8 mouse cellular contexts compared by ENCODE assay signal in the genomic region with DNA sequence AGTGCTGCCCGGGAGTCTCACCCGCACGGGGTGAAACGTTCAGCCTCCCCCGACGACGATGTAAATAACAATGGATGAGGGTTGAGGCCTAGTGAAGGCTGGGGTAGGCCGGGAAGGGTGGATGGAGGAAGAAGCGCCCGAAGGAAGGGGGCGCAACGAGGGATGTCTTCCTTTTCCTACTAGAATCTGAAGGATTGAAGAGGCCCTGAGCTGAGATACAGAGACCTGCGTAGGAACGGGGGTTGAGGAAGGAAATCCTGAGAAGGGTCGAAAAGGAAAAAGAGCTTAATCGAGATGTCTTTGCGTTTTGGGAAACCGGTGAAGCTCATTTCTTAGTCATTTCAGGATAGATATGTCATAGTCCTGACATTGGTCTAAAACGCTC. TPM values are rescaled to one million over a fixed set of nuclear protein-coding genes. Genes with fewer than 3 reads are reported as not detected.
DNase-seq lines count a peak whose midpoint lies in the region; ATAC-seq and TF ChIP-seq lines count a peak whose summit lies in the region.

No protein-coding gene starts in this region.

- H3K4me2 ChIP-seq in heart, embryonic 16.5 days (ENCODE audit: low read depth, low read length), result peak overlapping the region; percentile 95
- H3K4me2 ChIP-seq in hindbrain, embryonic 14.5 days (replicated peaks), result peak overlapping the region; percentile 91
- H3K4me2 ChIP-seq in midbrain, embryonic 13.5 days (replicated peaks), result peak overlapping the region; percentile 77

- peak overlapping the region; percentile 94 for H3K9ac ChIP-seq in heart, embryonic 16.5 days (ENCODE audit: low read length)
- H3K9ac ChIP-seq in hindbrain, embryonic 14.5 days, result peak overlapping the region; percentile 85
- H3K9ac ChIP-seq in midbrain, embryonic 13.5 days (replicated peaks), result peak overlapping the region; percentile 84

- WGBS in heart, embryonic 16.5 days, result under 1% methylated on average over 19 of the region's 19 CpGs
- WGBS in bone marrow, adult 2 months, result 0% methylated on average over 19 of the region's 19 CpGs
- WGBS in hindbrain, embryonic 14.5 days, result under 1% methylated on average over 19 of the region's 19 CpGs
- under 1% methylated on average over 19 of the region's 19 CpGs for WGBS in midbrain, embryonic 13.5 days

- H3K9me3 ChIP-seq in heart, embryonic 16.5 days (replicated peaks; ENCODE audit: control insufficient read depth, low read length), result no peaks in the 10 kb centered on the region
- H3K9me3 ChIP-seq in hindbrain, embryonic 14.5 days (ENCODE audit: control insufficient read depth, low read length), result no peaks in the 10 kb centered on the region
- H3K9me3 ChIP-seq in midbrain, embryonic 13.5 days, result no peaks in the 10 kb centered on the region

- H3K4me1 ChIP-seq in heart, embryonic 16.5 days (ENCODE audit: control insufficient read depth, insufficient read depth, low read length), result peaks cover 19% of the 10 kb centered on the region
- H3K4me1 ChIP-seq in bone marrow, adult 2 months (ENCODE audit: control insufficient read depth, insufficient read depth, low read length), result no peaks in the 10 kb centered on the region; the same call in 1 of the 2 replicates
- H3K4me1 ChIP-seq in hindbrain, embryonic 14.5 days (replicated peaks; ENCODE audit: control insufficient read depth, insufficient read depth, low read length), result peaks cover 26% of the 10 kb centered on the region
- peaks cover 25% of the 10 kb centered on the region for H3K4me1 ChIP-seq in midbrain, embryonic 13.5 days (replicated peaks)

- TF ChIP-seq POLR2A in bone marrow, adult 2 months (IDR thresholded peaks at IDR 0.05; ENCODE audit: borderline replicate concordance, control insufficient read depth, low read depth, low read length), result no peak

- H3K27me3 ChIP-seq in heart, embryonic 16.5 days (ENCODE audit: control insufficient read depth, insufficient read depth, low read length), result no peaks in the 10 kb centered on the region
- no peaks in the 10 kb centered on the region for H3K27me3 ChIP-seq in hindbrain, embryonic 14.5 days (ENCODE audit: control insufficient read depth, insufficient read depth, low read length)
- no peaks in the 10 kb centered on the region for H3K27me3 ChIP-seq in midbrain, embryonic 13.5 days

- peak; percentile 76 for ATAC-seq in heart, embryonic 16.5 days (replicated peaks; ENCODE audit: extremely low read depth, insufficient read depth, low FRiP score)
- peak; percentile 84 for ATAC-seq in hindbrain, embryonic 14.5 days (ENCODE audit: low FRiP score)
- peak; percentile 92 for ATAC-seq in midbrain, embryonic 13.5 days

- H3K36me3 ChIP-seq in heart, embryonic 16.5 days (ENCODE audit: control insufficient read depth, insufficient read depth), result no peaks in the 10 kb centered on the region
- H3K36me3 ChIP-seq in hindbrain, embryonic 14.5 days (replicated peaks; ENCODE audit: control insufficient read depth, insufficient read depth), result no peaks in the 10 kb centered on the region
- no peaks in the 10 kb centered on the region for H3K36me3 ChIP-seq in midbrain, embryonic 13.5 days

- peak overlapping the region; percentile 94 for H3K27ac ChIP-seq in heart, embryonic 16.5 days (ENCODE audit: low read length)
- peak overlapping the region; percentile 68 for H3K27ac ChIP-seq in bone marrow, adult 2 months (ENCODE audit: control insufficient read depth, insufficient read depth, low read depth, low read length, poor library complexity)
- peak overlapping the region; percentile 98 for H3K27ac ChIP-seq in hindbrain, embryonic 14.5 days
- H3K27ac ChIP-seq in midbrain, embryonic 13.5 days, result peak overlapping the region; percentile 96

- H3K4me3 ChIP-seq in heart, embryonic 16.5 days (ENCODE audit: low read length), result peak overlapping the region; percentile 92
- H3K4me3 ChIP-seq in bone marrow, adult 2 months (replicated peaks; ENCODE audit: control insufficient read depth, low read depth, low read length), result peak overlapping the region; percentile 74
- H3K4me3 ChIP-seq in hindbrain, embryonic 14.5 days (replicated peaks; ENCODE audit: low read length), result peak overlapping the region; percentile 64
- H3K4me3 ChIP-seq in midbrain, embryonic 13.5 days (replicated peaks), result peak overlapping the region; percentile 64

- TF ChIP-seq CTCF in bone marrow, adult 2 months (IDR thresholded peaks at IDR 0.05; ENCODE audit: control insufficient read depth, insufficient read depth, low read length), result no peak

- DNase-seq in heart, adult 8-10 months (ENCODE audit: low spot score), result no peak
- peak; percentile 63 for DNase-seq in hindbrain, embryonic 14.5 days (ENCODE audit: low spot score)
- DNase-seq in thymus, postnatal 14 days, result no peak
- no peak for DNase-seq in frontal cortex, postnatal 36 days (ENCODE audit: low spot score in 2 of 2)
- DNase-seq in urinary bladder, postnatal 10 days (ENCODE audit: low spot score), result no peak

RNA-seq across cellular contexts. Expression of gene Gm4353, which starts 9.0 kb away (rescaled TPM):
- polyA plus RNA-seq in heart, embryonic 16.5 days (2015; fragmentation: Nextera tagmentation; extraction: Ambion mirVana), result 0.70 and 1.6 TPM in 2 replicates
- 1 to 10 TPM in 2 of 4 experiments, under 1 TPM in 2; 0.57 to 1.3 (median 0.98) TPM for total RNA-seq in heart, adult 8-10 months (2022)
- not detected in 2 replicates for polyA plus RNA-seq in bone marrow, adult 2 months (2011; ENCODE audit: insufficient read depth, insufficient read length, low replicate concordance, missing spikeins)
- 0.40 and 1.3 TPM in 2 replicates for polyA plus RNA-seq in hindbrain, embryonic 14.5 days (2014; fragmentation: Nextera tagmentation; extraction: Ambion mirVana)
- polyA plus RNA-seq in midbrain, embryonic 13.5 days (2015; fragmentation: Nextera tagmentation; extraction: Ambion mirVana), result 0.87 and 0.89 TPM in 2 replicates

RNA-seq across cellular contexts. Expression of gene 1110004F10Rik, which starts 54.3 kb away (rescaled TPM):
- polyA plus RNA-seq in heart, embryonic 16.5 days (2015; fragmentation: Nextera tagmentation; extraction: Ambion mirVana), result 168 and 184 TPM in 2 replicates
- 10 to 100 TPM; 46.4 to 58.6 (median 54.4) TPM for total RNA-seq in heart, adult 8-10 months (2022)
- 48.4 and 61.8 TPM in 2 replicates for polyA plus RNA-seq in bone marrow, adult 2 months (2011; ENCODE audit: insufficient read depth, insufficient read length, low replicate concordance, missing spikeins)
- 316 and 322 TPM in 2 replicates for polyA plus RNA-seq in hindbrain, embryonic 14.5 days (2014; fragmentation: Nextera tagmentation; extraction: Ambion mirVana)
- polyA plus RNA-seq in midbrain, embryonic 13.5 days (2015; fragmentation: Nextera tagmentation; extraction: Ambion mirVana), result 335 and 371 TPM in 2 replicates

RNA-seq across cellular contexts. Expression of gene Sox6, which starts 54.9 kb away (rescaled TPM):
- polyA plus RNA-seq in heart, embryonic 16.5 days (2015; fragmentation: Nextera tagmentation; extraction: Ambion mirVana), result 25.6 and 28.5 TPM in 2 replicates
- total RNA-seq in heart, adult 8-10 months (2022), result 10 to 100 TPM; 21.3 to 32.2 (median 26.4) TPM
- polyA plus RNA-seq in bone marrow, adult 2 months (2011; ENCODE audit: insufficient read depth, insufficient read length, low replicate concordance, missing spikeins), result 33.0 and 38.0 TPM in 2 replicates
- 29.7 and 32.7 TPM in 2 replicates for polyA plus RNA-seq in hindbrain, embryonic 14.5 days (2014; fragmentation: Nextera tagmentation; extraction: Ambion mirVana)
- polyA plus RNA-seq in midbrain, embryonic 13.5 days (2015; fragmentation: Nextera tagmentation; extraction: Ambion mirVana), result 50.0 and 57.2 TPM in 2 replicates
